Mouse (Mus musculus) frontal cortex, postnatal 14 days (tissue): Measurements from ENCODE around the gene Vwa5b1.
A peak's percentile ranks its signal among the peaks of the same experiment; 100 is the strongest.

Source experiments
- DNase-seq, 2 experiments: peaks; one replicate each; pipeline ENCODE4 v3.0.0; 2022; ENCODE audit warnings: low spot score in 2 of 2

Vwa5b1 gene

DNA sequence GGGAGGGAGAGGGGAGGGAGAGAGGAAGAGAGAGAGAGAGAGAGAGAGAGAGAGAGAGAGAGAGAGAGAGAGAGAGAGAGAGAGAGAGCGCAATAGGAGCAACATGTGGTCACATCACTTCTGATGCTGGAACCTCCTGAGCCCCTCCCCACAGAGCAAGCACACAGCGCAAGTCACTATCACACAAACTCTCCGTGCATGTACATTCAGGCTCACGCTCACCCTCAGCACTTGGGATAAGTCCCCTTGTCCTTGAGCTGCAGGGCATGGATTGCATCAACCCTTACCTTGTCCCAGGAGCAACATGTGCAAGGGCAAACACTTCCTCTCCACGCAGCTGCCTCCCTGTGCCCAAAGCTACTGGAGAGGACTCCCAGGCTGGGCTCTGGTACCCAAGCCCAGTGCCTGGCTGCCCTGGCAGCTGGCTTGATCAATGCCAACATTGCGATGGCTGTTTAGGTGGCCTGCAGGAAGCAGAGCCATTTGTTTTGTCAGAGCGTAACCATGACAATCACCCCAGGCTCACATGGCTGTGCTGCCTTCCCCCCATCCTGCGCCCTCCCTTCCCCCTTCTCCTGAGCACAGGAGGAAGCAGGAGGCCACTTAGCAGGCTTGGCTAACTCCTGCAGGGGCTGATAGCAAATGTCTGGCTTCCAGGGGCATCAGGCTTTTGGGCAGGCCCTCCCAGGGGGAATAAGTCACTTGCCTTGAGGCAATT, at the start of gene Vwa5b1:
Gene Vwa5b1 (minus strand): TSS at position 457 of the 718 bp plus-strand sequence.
- DNase-seq, result no peak

DNA sequence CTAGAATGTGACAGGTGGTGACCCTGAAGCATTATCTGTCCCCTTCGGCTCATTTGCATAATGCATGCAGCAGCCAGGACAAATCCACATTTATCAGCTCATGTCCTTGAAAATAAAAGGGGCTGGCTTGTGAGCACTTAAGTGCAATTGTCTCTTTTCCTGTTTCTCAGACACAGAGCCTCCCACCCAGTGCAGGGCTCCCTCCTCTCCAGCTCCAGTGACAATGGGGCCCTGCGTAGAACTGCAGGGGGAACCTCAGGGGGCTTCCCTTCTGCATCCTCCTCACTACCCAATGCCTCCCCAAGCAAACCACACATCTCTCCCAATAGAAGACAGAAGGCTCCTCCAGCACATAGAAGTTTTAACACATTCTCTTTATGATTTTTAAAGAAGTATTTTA, 47.1 kb upstream of the Vwa5b1 start:
- DNase-seq, result no peak

DNA sequence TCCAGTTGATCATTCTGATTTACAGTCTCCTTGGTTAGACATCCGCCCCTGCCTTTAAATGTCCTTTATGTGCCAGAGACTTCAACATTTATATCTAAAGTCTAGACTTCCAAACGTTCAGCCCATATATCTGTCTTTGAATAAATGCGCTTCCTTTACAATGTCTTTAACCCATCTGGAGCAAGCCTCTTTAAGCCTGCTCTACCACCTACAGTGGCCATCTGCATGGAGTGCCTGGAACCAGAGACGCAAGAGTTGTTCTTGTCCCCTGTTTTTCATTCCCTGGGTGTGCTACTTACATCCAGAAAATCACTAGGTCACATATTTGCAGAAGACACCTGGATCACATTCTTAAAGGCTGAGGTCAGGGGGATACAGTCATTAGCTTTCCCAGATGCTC, 44.4 kb upstream of the Vwa5b1 start:
- DNase-seq, result no peak

DNA sequence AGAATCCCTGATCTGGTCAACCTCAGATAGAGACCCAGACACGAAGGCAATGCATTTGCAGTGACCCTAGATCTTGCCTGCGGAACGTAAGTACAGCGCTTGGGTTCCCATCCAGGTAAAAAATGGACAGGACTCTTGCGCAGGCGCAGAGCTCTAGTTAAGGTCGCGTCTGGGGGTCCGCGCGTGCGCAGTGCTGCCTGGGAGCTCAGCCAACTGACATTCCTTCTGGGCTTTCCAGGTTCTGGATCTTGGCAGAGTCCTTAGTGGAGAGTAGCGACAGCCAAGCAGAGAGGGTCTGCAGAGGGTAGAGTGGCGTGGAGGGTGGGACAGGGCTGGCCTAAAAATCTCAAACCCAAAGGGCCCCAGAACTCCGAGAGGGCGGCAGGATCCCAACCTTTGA, 41.9 kb upstream of the Vwa5b1 start:
- peak; percentile 55 to 63 for DNase-seq

DNA sequence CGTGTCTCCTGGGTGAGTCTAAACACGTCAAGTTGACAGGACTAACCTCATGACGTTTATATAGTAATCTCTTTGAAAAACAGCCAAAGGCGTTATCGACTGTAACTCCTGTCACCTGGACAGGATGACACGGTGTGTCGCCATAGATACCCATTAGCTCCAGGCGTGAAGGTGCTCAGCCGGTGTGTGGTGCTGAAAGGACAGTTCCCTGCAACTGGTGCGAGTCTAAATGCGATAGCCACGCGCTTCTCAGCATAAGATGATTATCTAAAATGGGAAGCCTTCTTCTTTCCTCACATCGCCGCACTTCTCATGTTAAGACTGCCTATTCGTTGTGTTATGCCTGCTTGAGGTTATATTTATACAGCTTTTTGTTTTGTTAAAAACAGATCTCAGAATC, 40.8 kb upstream of the Vwa5b1 start:
- DNase-seq, result no peak

DNA sequence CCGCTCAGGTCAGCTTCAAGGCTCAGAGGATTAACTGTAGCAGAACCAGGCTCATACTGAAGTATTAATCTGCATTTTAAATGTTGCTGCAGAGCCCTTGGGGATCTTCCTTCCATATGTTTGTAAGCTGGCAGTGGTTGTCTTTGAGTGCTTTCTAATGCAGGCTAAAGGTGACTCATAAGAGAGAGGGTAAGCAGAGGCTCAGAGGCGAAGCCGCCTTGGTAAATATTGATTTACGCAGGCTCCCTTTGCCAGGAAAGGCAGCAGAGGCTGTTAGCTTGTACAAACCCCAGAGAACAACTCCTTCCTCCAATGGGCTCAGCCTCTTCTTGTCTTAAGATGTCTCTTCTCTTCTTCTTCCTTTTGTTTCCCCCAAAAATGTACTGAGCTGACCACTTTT, 36.5 kb upstream of the Vwa5b1 start:
- DNase-seq, result no peak

DNA sequence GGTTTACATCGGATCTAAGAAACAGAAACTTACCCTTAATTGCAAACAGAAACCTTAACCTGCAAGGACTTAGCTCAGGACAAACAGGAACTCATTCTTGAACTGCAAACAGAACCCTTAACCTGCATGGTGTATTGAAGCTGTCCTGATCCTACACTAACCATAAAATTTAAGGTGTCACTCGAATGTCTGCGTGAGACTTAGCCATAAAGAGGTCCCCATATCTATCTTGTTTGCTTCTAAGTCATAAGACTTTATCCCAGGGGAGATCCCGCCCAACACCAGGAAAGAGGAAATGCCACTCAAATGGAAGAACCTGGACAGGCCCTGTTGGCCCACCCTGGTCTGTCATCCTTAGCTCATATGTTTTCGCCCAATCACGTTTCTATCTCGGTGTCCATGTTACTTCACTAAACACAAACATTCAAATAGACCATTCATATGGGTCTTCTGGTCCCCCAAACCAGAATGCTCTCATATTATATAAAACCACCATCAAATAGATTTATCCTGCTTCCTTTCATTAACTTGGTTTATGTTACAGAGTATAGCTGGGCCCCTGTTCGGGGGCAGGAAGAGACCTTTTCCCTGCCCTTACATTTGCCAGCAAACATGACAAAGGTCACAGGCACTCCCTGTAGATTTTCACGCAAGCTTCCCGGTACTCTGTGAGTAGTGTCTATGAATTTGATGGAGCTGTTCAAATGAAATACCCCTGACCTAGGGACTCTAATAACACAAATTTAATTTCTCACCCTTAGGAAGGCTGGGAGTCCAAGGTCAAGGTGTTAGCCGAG, 34.6 kb upstream of the Vwa5b1 start:
- no peak for DNase-seq

DNA sequence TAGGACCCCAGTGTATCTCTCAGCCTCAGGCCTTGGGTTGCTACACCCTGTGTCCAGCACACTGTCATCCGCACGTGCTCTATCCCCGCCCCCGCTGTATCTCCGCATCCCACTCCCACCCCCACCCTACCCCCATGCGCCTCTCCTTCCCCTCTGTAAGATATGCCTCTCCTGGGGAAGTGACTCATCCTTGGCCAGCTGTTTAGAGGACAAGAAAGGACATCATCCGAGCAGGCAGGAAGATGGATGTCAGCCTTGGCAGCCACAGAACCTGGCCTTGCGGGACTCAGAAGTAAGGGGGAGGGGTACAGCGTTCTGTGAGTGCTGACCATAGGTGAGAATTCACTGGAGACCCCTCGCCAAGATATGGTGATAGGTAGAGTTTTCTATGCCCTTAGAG, 30.8 kb upstream of the Vwa5b1 start:
- no peak for DNase-seq

DNA sequence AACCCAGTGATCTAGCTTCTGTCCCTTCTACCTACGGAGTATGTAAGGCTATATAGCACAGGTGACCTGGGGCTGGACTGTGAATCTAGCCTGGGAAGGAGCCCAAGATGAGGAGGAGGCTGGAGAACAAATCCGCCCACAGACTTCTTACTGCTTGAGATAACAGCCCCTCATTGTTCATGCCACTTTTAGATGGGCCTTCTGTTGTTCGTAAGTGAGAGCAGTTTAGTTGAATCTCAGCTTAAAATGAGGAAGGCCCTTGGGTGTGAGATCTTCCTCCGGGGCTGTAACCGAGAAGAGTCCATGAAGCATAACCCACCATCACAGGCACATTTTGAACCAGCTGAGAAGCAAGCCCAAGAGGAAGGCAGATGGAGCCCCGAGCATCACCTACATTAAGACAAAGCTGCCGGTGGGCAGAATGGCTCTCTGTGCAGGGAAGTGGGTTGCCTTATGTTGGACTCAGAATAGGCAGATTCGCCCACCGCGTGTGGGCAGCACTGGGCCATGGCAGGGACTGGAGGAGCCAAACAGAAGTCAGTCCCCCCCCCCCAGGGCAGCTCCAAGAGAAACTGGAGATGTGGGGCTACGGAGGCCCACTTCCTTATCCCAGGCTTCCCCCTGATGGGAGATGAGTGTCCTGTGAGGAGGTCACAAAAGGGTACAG, 24.4 kb upstream of the Vwa5b1 start:
- DNase-seq, result peak in 1 of 2 experiments; percentile 27

DNA sequence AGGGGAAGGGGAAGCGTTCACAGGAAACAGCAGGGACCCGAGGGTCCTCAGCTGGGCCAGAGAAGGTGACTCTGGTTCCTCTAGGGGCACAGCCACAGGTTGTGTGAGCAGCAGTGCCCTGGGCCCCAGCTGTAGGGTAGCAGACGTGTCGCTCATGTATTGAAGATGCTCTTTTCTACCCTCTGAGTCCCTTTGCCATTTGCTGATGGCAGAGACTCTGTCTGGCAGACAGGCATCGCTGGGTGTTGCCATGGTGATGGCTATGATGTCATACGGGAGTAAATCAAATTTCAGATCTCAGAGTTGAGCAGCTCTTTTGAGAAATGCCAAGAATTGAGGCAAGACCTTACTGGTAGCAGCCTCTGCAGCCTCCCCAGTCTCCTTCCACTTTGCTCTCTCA, 17.4 kb upstream of the Vwa5b1 start:
- DNase-seq, result no peak

DNA sequence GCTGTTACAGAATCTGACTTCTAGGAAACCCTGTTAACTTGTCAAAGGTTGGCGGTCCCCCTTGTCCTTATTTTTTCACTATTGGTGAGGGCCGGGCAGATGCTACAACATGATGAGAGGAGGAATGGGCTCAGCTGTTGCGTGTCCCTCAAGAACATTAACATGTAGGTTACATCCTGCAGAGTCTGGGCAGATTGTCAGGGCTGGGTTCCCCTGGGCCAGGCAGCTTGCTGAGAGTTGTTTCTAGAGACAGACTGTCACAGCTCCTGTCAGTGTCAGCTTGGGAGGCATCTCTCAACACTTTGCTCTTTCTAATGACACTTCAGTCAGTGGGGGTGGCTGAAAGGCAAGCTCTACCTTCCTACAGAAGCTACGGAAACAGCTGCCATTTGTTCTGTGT, 16.2 kb upstream of the Vwa5b1 start:
- no peak for DNase-seq

DNA sequence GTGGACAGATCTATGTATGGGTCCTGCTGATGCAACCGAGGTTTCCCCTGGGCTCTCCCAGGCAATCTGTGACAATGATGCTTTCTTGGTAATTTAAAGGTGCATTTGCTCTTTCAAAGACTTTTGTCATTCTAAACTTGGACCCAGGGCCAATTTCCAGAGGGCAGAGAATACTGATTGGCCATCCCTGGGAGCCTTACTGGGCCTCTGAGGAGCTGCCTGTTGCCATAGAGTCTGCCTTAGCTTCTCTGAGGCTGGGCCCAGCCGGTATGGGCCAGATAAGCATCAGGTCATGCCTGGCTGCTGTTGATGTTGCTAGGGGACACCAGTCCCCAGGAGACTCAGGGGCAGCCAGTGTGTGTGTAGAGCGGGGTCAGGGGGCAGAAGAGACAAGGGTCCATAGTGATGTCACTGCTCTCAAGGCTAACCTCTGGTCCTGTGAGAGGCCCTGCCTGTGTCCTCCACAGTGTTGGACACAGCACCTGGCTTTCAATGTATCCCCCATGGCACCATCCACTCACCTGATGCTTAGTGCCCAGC, 12.5 kb upstream of the Vwa5b1 start:
- DNase-seq, result no peak

DNA sequence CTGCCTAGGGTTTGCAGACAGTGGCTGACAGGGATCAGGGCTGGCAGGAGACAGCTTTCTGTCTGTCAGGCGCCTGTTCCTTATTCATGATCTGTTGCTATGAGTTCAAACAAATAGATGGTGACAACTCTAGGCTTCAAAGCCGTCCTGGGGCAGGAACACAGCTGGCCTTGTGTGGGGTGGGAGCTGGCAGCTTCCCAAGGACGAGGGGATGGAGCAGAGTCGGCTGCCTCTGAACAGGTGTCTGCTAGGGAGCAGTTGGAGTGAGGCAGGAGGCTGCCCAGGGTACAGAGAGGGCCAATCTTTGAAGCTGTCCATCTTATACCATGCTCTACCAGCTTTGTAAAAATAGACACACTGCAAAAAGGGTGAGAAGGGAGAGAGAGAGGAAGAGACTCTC, 6.6 kb upstream of the Vwa5b1 start:
- DNase-seq, result no peak

DNA sequence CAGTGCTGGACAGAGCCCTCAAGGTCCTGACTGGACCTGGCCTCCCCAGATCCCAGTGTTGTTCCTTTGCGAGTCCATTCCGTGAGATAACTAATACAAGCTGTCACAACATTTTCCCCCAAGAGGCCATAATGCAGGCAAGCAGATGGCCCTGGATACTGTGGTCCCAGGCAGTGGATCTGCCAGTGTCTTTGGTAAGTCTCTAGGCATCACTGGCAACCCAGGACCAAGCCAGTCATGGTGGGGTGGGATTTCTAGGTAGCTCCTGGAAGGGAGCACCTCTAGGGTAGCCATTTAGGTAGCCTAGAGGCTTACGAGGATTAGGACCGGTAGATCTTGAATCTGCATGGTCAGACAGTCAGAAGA, 445 bp upstream of the Vwa5b1 start:
- no peak for DNase-seq

DNA sequence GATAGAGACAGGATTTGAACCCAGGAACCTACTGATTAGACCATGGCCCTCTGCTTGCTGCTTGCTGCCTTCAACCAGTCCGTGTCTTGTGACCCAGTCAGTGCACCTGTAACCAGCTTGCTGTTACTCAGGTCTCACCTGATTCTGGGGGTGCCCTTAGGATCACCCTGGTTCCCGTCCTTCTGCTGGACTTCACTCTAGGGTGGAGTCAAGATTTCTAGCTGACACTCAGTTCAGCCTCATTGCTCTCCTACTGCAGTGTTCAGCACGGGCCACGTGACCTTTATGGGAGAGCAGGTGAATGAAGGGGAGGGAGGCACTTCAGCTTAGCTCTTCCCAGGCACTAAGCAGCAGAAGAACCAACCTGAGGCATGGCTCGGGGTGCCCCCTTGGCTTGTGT, 7.4 kb downstream of the Vwa5b1 start:
- no peak for DNase-seq

DNA sequence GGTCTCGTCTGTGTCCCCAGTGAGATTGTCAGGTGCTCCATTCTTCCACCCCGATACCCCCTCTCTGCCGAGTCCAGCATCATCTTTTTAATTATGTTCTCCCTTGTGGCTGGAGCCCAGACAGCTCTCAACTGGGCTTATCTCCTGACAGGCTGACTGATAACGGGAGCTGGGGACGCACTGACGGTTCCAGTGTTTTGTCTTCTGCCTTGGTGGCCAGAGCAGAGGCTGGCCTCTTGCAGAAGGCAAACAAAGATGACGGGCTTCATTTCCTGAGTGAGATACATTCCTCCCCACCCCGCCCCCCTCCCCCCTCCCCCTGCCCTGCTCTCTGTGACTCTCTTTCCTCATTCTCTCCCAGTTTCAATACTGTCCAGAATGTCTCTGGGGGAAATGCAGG, 21.2 kb downstream of the Vwa5b1 start:
- DNase-seq, result no peak

DNA sequence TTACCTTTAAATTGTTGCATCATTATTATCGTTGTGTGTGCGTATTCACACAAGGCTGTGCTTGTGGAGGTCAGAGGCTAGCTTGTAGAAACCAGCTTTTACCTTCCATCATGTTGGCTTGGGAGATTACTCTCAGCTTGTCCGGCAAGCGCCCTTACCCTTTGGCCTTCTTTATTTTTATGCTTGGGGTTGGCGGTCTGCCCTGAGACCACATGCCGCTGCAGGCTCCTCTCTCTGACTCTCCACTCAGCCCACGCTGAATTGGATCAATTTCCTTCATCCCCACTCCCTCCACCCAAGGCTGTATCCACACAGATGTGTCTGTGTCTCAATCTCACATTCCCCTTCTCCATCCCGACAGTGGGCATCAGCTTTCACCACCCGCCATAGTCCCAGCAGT, 33.8 kb downstream of the Vwa5b1 start:
- DNase-seq, result no peak

DNA sequence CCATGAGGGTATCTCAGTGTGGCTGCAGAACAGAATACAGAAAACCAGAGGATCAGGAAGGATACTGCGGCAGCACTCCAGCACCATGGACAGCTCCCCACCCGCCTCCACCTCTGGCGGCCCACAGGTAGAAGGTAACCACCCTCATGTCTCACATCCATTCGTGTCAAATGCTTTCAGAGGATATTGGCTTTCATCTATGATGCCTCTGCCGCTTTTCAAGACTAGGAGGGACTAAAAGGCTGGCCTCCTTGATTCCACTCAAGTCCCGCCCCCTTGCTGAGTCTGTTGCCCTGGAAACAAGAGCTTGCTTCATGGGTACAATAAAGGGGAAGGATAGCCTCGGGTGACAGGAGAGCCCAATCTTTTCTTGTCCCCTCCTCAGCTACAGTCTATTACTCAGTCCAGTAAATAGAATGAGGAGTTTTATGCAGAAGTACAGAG, 37.8 kb downstream of the Vwa5b1 start:
- DNase-seq, result peak; percentile 42 to 47

DNA sequence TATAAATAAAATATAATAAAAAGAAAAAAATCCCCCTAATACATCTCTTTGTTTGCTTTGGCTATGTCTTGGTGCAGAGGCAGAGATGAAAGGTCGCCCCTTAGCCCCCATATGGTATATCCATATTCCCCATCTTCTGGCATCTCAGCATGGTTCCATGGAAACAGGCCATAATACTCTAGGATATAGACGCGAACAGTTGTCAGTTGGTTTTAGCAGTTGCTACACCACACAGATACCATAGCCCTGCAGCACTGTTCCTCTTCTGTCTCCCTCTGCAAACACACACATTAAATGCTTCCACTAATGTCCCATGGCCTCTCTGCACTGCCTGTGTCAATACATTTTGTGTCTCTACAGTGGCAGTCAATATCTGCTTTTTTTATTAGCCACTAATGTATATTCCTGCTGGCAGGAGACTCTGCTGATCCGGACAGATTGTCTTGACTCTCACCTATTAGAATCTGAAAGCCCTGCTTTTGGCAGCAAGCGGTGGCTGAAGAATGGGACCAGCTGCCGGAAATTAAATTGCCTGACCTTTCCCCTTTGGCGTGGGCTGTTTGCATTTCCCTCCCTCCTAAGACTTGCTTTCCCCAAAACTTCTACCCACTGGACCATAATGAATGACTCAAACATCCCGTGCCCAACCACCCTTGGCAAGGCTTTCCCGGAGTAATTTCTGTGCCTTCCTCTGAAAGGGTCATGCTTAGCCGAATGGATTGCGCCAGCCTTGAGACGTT, 39.1 kb downstream of the Vwa5b1 start:
- no peak for DNase-seq

DNA sequence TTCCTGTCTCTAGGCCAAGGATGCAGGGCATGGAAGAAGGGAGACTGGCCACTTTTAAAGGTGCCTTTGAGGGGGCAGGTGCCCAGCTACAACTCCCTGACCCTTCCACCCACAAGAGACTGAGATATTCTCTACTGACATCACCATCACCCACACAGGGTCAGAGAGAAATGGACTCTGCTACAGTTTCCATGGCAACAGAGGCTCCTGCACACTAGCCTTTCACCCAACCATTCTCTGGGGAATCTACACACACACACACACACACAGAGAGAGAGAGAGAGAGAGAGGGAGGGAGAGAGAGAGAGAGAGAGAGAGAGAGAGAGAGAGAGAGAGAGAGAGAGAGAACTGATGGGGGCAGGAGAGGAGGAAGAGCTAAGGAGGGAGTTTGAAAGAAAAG, 50.7 kb downstream of the Vwa5b1 start:
- DNase-seq, result no peak

DNA sequence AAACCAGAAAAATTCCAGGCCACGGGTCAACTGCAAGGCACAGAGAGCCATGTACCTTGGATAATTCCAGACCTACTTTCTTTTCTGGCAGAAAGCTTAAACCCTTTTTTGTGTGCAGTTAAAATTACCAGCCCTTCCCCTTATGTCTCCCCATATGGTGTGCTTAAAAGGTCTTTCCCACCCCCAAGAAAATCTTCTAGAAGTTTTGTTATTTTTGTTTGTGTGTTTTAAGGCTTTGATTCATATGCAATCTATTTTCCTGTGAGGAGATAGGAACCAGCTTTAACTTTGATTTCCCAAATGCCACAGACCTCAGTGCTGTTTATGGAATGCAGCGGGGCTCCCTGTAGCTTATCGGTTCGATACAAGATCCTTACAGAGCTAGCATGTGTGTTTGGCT, 53.2 kb downstream of the Vwa5b1 start:
- DNase-seq, result no peak

DNA sequence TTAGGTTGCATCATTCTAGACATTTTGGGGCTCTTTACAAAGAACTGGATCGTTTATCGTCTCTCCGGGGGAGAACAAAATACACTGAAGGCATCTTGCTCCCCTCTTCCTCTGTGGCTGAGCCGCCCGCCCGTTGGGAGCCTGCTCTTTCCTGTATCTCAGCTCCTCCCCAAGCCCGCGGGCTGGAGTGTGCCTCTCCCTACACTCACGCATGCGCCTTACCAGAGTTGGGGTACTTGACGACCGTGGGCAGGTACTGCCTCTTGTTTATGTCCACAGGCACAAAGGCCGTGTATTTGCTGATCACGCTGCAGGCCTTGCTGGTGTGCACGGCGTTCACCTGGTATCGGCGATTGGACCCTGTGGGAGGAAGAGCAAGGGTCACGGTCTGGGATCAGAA, 57.3 kb downstream of the Vwa5b1 start:
- no peak for DNase-seq
